Mouse (Mus musculus) stomach, embryonic 14.5 days (tissue): Measurements from ENCODE around the gene Pla2g4b. TPM values are rescaled to one million over a fixed set of nuclear protein-coding genes. Genes with fewer than 3 reads are reported as not detected.
A peak's percentile ranks its signal among the peaks of the same experiment; 100 is the strongest.

Experiments
- ATAC-seq: fragments of 200-750 bp; cut with Nextera tagmentation; 2 replicates; pipeline ENCODE4 v1.8.0; 2017; ENCODE audit warnings: low read depth, moderate TSS enrichment; ENCODE audit not compliant: insufficient number of reproducible peaks, insufficient read depth, low FRiP score
- H3K27ac ChIP-seq: fragments of 300-500 bp; sonication (generic); 2 replicates; pipeline ENCODE4 v1.5.1; 2014; ENCODE audit warnings: mild to moderate bottlenecking, low read length, moderate library complexity, mixed read lengths
- H3K27me3 ChIP-seq: fragments of 300-500 bp; sonication (generic); 2 replicates; pipeline ENCODE4 v1.6.1; 2014; ENCODE audit warnings: low read length, control low read depth, mixed read lengths; ENCODE audit not compliant: control insufficient read depth, insufficient read depth
- H3K36me3 ChIP-seq: fragments of 300-500 bp; sonication (generic); 2 replicates; pipeline ENCODE4 v1.6.1; 2014; ENCODE audit warnings: mild to moderate bottlenecking, control low read depth, low read length, moderate library complexity, mixed read lengths; ENCODE audit not compliant: control insufficient read depth, insufficient read depth
- H3K4me1 ChIP-seq: fragments of 300-500 bp; sonication (generic); 2 replicates; pipeline ENCODE4 v1.6.1; 2014; ENCODE audit warnings: low read length, control low read depth, mixed read lengths; ENCODE audit not compliant: control insufficient read depth, insufficient read depth
- H3K4me2 ChIP-seq: fragments of 300-500 bp; sonication (generic); replicated peaks from 2 replicates; pipeline ENCODE4 v1.6.1; 2014; ENCODE audit warnings: low read depth, low read length, control low read depth
- H3K4me3 ChIP-seq: fragments of 300-500 bp; sonication (generic); 2 replicates; pipeline ENCODE4 v1.5.1; 2014; ENCODE audit warnings: low read depth, low read length, control low read depth
- H3K9ac ChIP-seq: fragments of 300-500 bp; sonication (generic); replicated peaks from 2 replicates; pipeline ENCODE4 v1.6.1; 2014; ENCODE audit warnings: low read depth, mild to moderate bottlenecking, control low read depth, low read length, moderate library complexity, mixed read lengths
- H3K9me3 ChIP-seq: fragments of 300-500 bp; sonication (generic); 2 replicates; pipeline ENCODE4 v1.6.1; 2016; ENCODE audit warnings: low read depth, low read length, control low read depth; ENCODE audit not compliant: control insufficient read depth
- WGBS: fragments of 180-500 bp; shearing (Covaris S2); extraction: QIAGEN DNeasy Blood & Tissue Kit; methylation state at CpG from one replicate; pipeline ENCODE4 v1.1.7; 2014; 5-methylcytosine and 5-hydroxymethylcytosine counted together
- polyA plus RNA-seq: library from polyadenylated mRNA; unstranded; fragments of >200 nt; fragmentation: Nextera tagmentation; extraction: Ambion mirVana; gene quantifications from 2 replicates; pipeline ENCODE4 v1.2.1, GENCODE M21; 2014

Pla2g4b gene
- polyA plus RNA-seq = 1.5 and 1.6 TPM in 2 replicates

DNA sequence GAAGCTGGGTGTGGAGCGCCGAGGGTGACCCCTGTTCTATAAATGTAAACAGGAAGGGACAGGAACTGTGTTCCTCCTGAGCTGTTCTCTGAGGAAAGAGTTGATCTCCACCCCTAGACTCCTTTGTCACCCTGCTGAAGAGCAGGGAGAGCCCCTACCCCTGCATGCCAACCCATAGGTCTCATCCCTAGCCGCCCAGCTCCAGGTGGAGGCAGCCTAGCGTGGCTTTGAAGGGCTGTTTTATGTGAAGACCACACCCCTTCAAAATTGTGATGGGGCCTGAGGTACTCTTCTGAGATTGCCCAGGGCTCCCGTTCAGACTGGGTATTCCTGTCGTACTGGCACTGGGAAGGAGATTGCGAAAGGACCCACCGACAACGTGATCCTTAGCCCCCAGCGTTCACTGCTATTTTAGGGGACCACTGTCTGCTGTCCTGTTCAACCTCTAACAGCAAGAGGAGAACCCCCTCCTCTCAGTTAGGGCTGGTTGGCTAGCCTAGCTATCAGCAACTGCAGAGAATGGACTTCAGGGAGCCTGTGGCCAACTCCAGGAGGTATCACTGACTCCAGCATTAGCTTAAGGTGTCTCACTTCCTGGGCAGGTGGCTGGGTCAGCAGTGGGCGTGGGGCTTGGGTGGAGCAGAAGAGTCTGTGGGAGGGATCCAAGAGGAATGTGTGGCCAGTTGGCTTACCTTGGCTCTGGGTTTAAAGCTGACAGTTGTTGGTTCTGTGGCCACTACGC, at the start of gene Pla2g4b:
TSS of gene Pla2g4b (plus strand) at position 692 of the 742 bp plus-strand sequence.
- ATAC-seq = no peak
- no peak within 1 kb of the TSS for H3K27ac ChIP-seq
- no peak within 1 kb of the TSS for H3K4me3 ChIP-seq
- 89% methylated on average over 12 of the region's 12 CpGs for WGBS
- peaks cover 7% of the 10 kb centered on the region for H3K4me1 ChIP-seq
- H3K27me3 ChIP-seq = no peaks in the 10 kb centered on the region
- no peak within 1 kb of the TSS for H3K4me2 ChIP-seq
- no peaks in the 10 kb centered on the region for H3K9me3 ChIP-seq
- H3K36me3 ChIP-seq = peaks cover 29% of the 10 kb centered on the region
- H3K9ac ChIP-seq = no peak within 1 kb of the TSS

DNA sequence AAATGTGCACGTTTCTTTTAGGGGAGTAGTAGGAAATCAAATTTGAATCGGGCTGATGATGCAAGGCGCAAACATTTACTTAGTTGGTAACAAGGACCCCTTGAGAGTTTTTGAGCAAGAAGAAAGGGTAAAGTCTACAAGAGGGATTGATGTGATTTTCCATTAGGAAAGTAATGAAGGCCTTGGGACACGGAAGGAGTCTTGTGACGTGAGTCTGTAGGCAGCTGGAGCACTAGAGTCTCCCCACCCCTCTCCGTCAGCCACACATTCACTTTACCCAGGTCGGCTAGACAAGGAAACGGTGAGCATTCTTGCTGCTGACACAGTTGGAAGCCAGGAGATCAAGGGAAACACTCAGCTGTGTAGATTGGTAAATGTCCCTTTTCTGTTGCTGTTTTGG, 47.3 kb upstream of the Pla2g4b start:
- Histone ChIP-seq H3K4me3 (no peak overlapping the region), H3K4me2 (no peak overlapping the region), H3K36me3 (peaks cover 4% of the 10 kb centered on the region; the same call in 1 of the 2 replicates), H3K9ac (no peak overlapping the region), H3K27ac (no peak overlapping the region), H3K9me3 (no peaks in the 10 kb centered on the region), H3K27me3 (no peaks in the 10 kb centered on the region), H3K4me1 (no peaks in the 10 kb centered on the region)
- 69% methylated on average over 8 of the region's 8 CpGs for WGBS
- ATAC-seq = no peak

DNA sequence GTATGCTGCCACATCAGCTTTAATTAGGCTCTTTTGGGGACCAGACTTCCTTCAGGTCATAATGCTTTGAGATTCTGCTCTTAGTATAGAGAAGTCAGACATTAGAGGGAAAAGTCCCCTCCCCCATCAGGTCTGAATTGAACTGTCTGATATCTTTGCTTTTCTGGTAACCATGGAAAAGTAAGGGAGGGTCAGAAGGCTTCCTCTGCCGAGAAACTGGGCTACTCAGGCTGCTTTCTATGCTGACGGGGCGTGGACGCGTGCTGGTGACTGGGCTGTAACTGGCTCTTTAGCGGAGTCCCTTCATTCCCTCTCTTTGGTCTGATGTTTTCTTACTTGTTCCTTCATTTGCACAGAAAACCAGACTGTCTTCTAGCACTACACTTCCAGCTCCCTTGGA, 46.8 kb upstream of the Pla2g4b start:
- H3K4me3 ChIP-seq = no peak overlapping the region
- no peaks in the 10 kb centered on the region for H3K4me1 ChIP-seq
- peaks cover 4% of the 10 kb centered on the region; the same call in 1 of the 2 replicates for H3K36me3 ChIP-seq
- no peak overlapping the region for H3K9ac ChIP-seq
- no peak overlapping the region for H3K4me2 ChIP-seq
- no peaks in the 10 kb centered on the region for H3K27me3 ChIP-seq
- H3K9me3 ChIP-seq = no peaks in the 10 kb centered on the region
- ATAC-seq = no peak
- 76% methylated on average over 6 of the region's 6 CpGs for WGBS
- no peak overlapping the region for H3K27ac ChIP-seq

DNA sequence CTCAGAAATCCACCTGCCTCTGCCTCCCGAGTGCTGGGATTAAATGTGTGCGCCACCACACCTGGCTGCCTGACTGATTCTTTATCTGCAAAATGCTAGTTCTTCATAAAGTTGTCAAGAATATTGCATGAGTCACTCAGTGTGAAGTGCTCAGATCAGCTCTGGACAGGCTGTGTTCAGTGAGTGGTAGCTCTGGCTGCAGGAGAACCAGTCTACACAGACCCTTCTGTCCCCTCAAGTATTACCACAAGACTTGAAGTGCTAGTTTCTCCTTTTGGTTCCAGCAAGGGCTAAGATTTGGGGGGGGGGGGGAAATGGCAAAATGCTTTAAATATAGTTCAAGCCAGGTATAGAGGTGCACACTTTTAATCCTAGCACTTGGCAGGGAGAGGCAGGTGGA, 45.8 kb upstream of the Pla2g4b start:
- Histone ChIP-seq H3K9me3 (no peaks in the 10 kb centered on the region), H3K4me3 (no peak overlapping the region), H3K36me3 (peaks cover 1% of the 10 kb centered on the region; the same call in 1 of the 2 replicates), H3K4me1 (no peaks in the 10 kb centered on the region), H3K4me2 (no peak overlapping the region), H3K27ac (no peak overlapping the region), H3K9ac (no peak overlapping the region), H3K27me3 (no peaks in the 10 kb centered on the region)
- WGBS = 92% methylated on average over 2 of the region's 2 CpGs
- no peak for ATAC-seq

DNA sequence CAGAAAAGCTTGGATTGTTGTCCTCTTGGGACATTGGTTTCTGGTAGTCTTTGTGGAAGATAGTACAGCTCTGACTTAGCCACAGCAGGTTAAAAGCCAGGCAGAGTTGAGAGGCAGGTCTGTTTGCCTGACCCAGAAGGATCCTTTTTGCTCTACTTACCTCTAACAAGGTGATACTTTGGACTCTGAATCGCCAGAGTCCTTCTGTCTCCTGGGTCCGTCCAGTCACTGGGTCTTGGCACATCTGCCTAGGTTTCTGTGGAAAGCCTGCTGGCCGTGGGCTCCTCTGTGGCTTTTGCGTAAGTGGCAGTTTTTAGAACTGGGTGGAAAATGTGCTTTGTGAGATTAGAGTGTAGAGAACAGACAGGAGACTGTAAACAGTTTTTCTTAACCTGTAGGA, 44.3 kb upstream of the Pla2g4b start:
- H3K27ac ChIP-seq = no peak overlapping the region
- ATAC-seq = no peak
- H3K9ac ChIP-seq = no peak overlapping the region
- H3K4me1 ChIP-seq = no peaks in the 10 kb centered on the region
- H3K4me3 ChIP-seq = no peak overlapping the region
- H3K27me3 ChIP-seq = no peaks in the 10 kb centered on the region
- WGBS = 82% methylated on average over 4 of the region's 4 CpGs
- H3K36me3 ChIP-seq = no peaks in the 10 kb centered on the region; the same call in 1 of the 2 replicates
- H3K9me3 ChIP-seq = no peaks in the 10 kb centered on the region
- no peak overlapping the region for H3K4me2 ChIP-seq

DNA sequence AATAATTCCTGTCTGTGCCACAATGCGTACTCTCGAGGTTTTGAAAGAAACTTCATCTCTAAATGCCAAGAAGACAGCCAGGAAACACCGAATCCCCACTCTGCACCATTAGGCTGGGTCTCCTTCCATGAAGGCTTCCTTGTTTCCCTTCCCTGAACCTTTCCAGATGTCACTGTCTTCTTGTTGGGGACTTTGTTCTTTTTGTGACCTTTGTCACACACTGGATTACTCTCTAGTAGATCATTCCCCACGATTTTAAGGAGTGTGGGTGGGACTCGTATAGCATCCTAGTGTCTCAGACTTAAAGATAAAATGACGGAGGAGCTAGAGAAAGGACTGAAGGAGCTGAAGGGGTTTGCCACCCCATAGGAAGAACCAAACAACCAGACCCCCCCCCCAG, 42.3 kb upstream of the Pla2g4b start:
- no peak overlapping the region for H3K9ac ChIP-seq
- 81% methylated on average over 6 of the region's 6 CpGs for WGBS
- H3K27me3 ChIP-seq = no peaks in the 10 kb centered on the region
- no peak overlapping the region for H3K27ac ChIP-seq
- H3K36me3 ChIP-seq = no peaks in the 10 kb centered on the region; the same call in 1 of the 2 replicates
- peaks cover 10% of the 10 kb centered on the region for H3K4me1 ChIP-seq
- no peaks in the 10 kb centered on the region for H3K9me3 ChIP-seq
- H3K4me3 ChIP-seq = no peak overlapping the region
- no peak for ATAC-seq
- H3K4me2 ChIP-seq = no peak overlapping the region

DNA sequence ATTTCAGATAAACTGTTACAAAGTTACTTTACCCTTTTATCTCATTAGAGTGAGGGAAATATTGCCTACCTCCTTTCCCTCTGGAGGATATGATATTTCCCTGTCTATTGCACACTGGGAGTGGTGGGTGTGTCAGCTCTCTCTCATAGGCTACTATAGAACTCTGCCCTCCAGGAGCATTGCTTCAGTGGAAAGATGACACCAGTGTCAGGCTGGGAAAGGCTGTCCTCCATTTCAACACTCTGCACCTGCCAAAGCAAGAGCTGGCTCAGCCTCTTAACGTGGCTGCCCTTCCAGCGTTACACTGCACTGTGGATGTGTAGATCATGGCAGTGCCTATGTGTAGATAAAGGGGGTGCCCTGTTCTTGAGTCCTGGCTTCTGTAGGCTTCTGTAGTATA, 40.9 kb upstream of the Pla2g4b start:
- no peaks in the 10 kb centered on the region for H3K9me3 ChIP-seq
- no peaks in the 10 kb centered on the region for H3K27me3 ChIP-seq
- 84% methylated on average over 2 of the region's 2 CpGs for WGBS
- no peak overlapping the region for H3K4me2 ChIP-seq
- H3K4me3 ChIP-seq = no peak overlapping the region
- H3K27ac ChIP-seq = no peak overlapping the region
- no peak overlapping the region for H3K9ac ChIP-seq
- no peak for ATAC-seq
- H3K4me1 ChIP-seq = peaks cover 13% of the 10 kb centered on the region
- no peaks in the 10 kb centered on the region; the same call in 1 of the 2 replicates for H3K36me3 ChIP-seq

DNA sequence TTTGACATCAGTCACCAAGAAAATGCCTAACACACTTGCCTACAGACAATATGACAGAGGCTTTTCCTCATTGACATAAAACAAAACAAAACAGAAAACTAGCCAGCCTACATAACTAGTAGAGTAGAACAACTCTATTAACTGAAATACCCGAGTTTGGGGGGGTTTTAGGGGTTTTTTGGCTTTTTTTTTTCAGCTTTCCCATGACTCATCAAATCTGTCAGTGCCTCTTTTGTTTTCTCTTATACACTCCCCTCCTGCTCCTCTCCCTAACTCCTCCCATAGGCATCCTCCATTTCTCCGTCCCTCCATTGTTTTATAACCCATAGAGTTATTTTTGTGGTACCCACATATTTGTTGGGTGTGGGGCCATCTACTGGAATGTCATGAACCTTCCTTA, 39.7 kb upstream of the Pla2g4b start:
- Histone ChIP-seq H3K9me3 (no peaks in the 10 kb centered on the region), H3K27me3 (no peaks in the 10 kb centered on the region), H3K4me3 (no peak overlapping the region), H3K36me3 (no peaks in the 10 kb centered on the region; the same call in none of the 2 replicates), H3K4me1 (peaks cover 13% of the 10 kb centered on the region), H3K4me2 (no peak overlapping the region), H3K27ac (no peak overlapping the region), H3K9ac (no peak overlapping the region)
- ATAC-seq = no peak
- 69% methylated on average over 2 of the region's 2 CpGs for WGBS

DNA sequence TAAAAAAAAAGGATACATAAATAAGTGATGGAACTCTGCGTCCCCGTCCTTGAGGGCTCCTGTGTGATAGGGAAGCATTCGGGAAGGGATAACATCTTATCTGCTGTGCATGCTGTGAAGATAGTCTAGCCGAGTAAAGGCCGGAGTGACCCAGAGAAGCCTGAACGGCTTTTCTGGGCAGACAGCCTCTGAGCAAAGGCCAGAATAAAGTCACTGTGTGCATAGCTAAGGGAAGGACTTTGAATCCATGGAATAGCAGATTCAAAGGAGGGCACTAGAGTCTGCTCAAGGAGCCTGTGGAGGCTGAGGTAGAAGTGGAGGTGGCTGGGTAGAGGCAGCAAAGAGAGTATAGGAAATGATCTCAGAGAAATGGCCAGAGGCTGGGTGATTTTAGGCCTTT, 38.4 kb upstream of the Pla2g4b start:
- no peak for ATAC-seq
- H3K4me2 ChIP-seq = no peak overlapping the region
- H3K36me3 ChIP-seq = peaks cover 6% of the 10 kb centered on the region
- no peaks in the 10 kb centered on the region for H3K9me3 ChIP-seq
- 86% methylated on average over 6 of the region's 6 CpGs for WGBS
- no peak overlapping the region for H3K4me3 ChIP-seq
- no peak overlapping the region for H3K9ac ChIP-seq
- H3K4me1 ChIP-seq = peaks cover 13% of the 10 kb centered on the region
- no peaks in the 10 kb centered on the region for H3K27me3 ChIP-seq
- peak overlapping the region; percentile 76; the same call in 1 of the 2 replicates for H3K27ac ChIP-seq
